Mouse (Mus musculus) layer of hippocampus, adult 8-10 months (tissue): ENCODE measurements around the gene Olfr330. TPM values are rescaled to one million over a fixed set of nuclear protein-coding genes. Genes with fewer than 3 reads are reported as not detected.
A peak's percentile ranks its signal among the peaks of the same experiment; 100 is the strongest.
"Not testable (repeated sequence)": the region's sequence is repeated elsewhere in the genome, so short reads cannot be mapped to it uniquely, and the experiment has no call there.

Experiments used
- DNase-seq, 2 experiments: peaks; one replicate each; pipeline ENCODE4 v3.0.0; 2022; ENCODE audit warnings: low spot score in 2 of 2
- total RNA-seq, 4 experiments: library from RNA; stranded (reverse); gene quantifications; 2 replicates each; pipeline ENCODE4 v1.2.4; 2022

Gene Olfr330
- not detected for total RNA-seq

DNA sequence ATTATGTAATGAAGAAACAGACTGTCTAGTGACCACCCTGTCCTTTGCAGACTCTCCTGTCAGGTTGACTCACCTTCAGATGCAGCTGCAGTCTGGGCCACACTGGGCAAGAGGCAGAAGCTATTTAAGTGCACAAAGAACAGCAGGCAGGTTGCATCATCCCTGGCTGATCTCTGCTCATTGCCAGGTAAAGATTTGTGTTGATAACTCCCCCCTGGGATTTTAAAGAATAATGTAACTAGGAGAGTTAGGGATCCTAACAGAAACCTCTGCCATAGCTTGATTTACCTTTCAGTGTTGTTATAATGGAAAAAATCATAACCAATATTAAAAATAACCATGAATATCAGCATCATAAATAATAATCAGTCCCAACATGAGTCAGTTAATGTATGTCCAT lies at the start of gene Olfr330:
TSS of gene Olfr330 (minus strand) at position 101 of the 400 bp plus-strand sequence.
- not testable (repeated sequence) for DNase-seq

- peak; percentile 15 to 37 for DNase-seq
Observed at GRCm38 (mm10) chr11:58578636-58579035, 44.0 kb upstream of the Olfr330 start.

DNA sequence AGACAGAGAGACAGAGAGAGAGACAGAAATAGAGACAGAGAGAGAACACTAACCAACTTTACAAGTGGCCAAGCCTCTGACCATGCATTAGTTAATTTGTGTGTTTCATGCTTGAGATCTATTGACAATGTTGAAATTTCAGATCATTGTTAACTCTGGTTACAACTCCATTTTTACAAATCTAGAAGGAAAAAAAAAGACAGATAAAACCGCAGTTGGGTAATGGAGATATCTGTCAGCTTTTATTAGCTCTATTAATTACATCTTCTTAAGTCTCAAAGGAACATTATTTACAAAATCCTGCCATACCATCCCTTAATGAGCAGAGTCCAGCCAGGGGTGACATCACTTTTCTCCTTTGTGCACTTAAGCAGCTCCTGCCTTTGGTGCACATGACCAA lies 42.8 kb upstream of the Olfr330 start, which contains the start of gene Olfr325:
TSS of gene Olfr325 (plus strand) at position 301 of the 400 bp plus-strand sequence.
- DNase-seq, result no peak

- no peak for DNase-seq
Observed at GRCm38 (mm10) chr11:58570405-58570804, 35.8 kb upstream of the Olfr330 start, which contains the start of gene Olfr224. Gene Olfr224, minus strand, starts transcription at chr11:58570553.

- no peak for DNase-seq
Observed at GRCm38 (mm10) chr11:58555536-58555935, 20.9 kb upstream of the Olfr330 start, which contains the start of gene Olfr328. Gene Olfr328, minus strand, starts transcription at chr11:58555636.

DNA sequence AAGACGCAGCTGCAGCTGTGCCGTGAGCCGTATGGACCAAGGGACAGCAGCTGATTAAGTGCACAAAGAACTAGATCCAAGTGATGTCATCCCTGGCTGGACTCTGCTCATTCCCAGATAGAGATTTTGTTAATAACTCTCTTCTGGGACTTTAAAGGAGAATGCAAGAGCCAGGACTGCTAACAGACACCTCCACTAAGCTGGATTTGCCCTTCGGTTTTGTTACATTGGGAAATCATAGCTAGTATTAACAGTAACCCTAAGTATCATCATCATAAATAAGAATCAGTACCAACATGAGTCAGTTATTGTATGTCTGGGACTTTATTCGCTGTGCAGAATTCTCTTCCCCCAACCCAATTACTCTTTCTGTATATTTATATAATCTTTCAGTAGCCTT lies 11.7 kb upstream of the Olfr330 start, which contains the start of gene Olfr329-ps:
TSS of gene Olfr329-ps (minus strand) at position 101 of the 400 bp plus-strand sequence.
- DNase-seq, result no peak

DNA sequence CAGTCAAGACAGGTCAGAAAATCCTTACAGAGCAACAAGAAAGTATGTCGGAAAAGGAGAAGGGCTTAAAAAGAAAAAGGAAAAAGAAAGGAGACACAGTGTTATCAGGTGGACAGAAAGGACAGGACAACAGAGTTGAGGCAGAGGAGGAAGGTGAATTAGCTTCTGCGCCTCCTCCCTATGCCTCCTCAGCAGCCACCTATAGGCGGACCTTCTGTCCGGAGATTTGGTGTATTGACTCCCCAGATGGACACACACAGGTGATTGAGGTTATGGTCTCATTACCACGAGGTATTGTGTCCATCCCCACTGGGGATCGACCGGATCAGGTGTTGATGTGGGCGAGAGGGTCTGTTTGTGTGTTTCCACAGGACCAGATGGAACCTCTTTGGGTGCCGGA lies 14.9 kb downstream of the Olfr330 start:
- peak; percentile 12 to 30 for DNase-seq

- DNase-seq, result peak; percentile 69 to 77
Observed at GRCm38 (mm10) chr11:58518916-58519315, 15.7 kb downstream of the Olfr330 start.

DNA sequence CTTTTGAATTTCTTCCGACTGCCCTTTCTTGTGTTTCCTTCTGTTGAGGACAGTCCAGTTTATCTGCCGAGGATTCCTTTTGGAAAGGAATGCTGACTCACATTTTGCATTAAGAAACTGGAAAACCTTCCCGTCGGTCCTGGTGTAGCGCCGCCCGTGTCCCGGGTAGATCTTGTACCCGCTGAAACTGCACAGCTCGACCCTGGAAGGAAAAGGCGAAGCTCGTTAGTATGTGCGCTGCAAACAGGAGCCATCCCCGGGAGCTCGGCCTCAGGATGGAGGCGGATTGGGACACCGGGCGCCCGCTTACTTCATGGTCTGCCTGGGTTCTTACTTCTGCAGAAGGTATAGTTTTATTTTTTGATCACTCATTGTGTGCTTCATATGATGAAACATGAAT lies 25.6 kb downstream of the Olfr330 start:
- not testable (repeated sequence) for DNase-seq

- not testable (repeated sequence) for DNase-seq
Observed at GRCm38 (mm10) chr11:58502472-58502871, 32.2 kb downstream of the Olfr330 start, which contains the start of gene Olfr331. Gene Olfr331, minus strand, starts transcription at chr11:58502572.

- DNase-seq, result no peak
Observed at GRCm38 (mm10) chr11:58499290-58499689, 35.3 kb downstream of the Olfr330 start.

- DNase-seq, result no peak
Observed at GRCm38 (mm10) chr11:58498761-58499160, 35.9 kb downstream of the Olfr330 start.

DNA sequence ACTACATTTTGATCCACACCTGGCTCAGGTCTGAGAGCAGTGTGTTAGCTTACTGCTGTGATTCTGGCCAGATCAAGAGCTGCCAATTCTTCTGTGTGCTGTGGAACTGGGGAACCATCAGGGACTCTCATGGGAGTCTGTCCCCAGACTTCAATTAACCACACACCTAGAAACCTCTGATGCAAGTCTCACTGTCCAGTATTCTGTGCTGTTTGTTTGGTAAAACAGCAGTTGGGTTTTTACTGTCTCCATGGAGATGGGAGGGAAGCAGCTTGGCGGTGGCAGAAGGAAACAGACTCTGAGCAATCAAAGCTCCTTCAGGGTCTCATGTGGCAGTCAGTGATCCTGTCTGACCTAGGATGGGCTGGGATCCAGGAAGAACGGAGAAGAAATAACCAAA lies 42.2 kb downstream of the Olfr330 start, which contains the start of gene Olfr332:
TSS of gene Olfr332 (minus strand) at position 101 of the 400 bp plus-strand sequence.
- no peak for DNase-seq

Other genes starting within 250 kb of the Olfr330 start
- 10 to 100 TPM; 28.5 to 36.1 (median 32.3) TPM for gene Zfp692, start 227.8 kb downstream of the Olfr330 start, total RNA-seq
- 10 to 100 TPM; 39.8 to 56.6 (median 45.4) TPM for gene Zfp672, start 204.5 kb downstream of the Olfr330 start, total RNA-seq
- 10 to 100 TPM; 37.3 to 57.0 (median 44.8) TPM for gene Sh3bp5l, start 204.1 kb downstream of the Olfr330 start, total RNA-seq
- gene Lypd8, start 155.8 kb downstream of the Olfr330 start, total RNA-seq, result under 1 TPM in 1 of 4 experiments, not detected in 3; 0.29 TPM
- not detected for gene 1810065E05Rik, start 113.7 kb downstream of the Olfr330 start, total RNA-seq
- gene Gm12253, start 102.3 kb downstream of the Olfr330 start, total RNA-seq, result not detected
- gene Lypd9, start 81.9 kb downstream of the Olfr330 start, total RNA-seq, result not detected
- not detected for gene Olfr30, start 72.6 kb downstream of the Olfr330 start, total RNA-seq
- not detected for gene Olfr332, start 42.3 kb downstream of the Olfr330 start, total RNA-seq
- gene Olfr331, start 32.3 kb downstream of the Olfr330 start, total RNA-seq, result not detected
- gene Olfr329-ps, start 11.6 kb upstream of the Olfr330 start, total RNA-seq, result not detected
- under 1 TPM; 0.11 to 0.35 (median 0.23) TPM for gene Olfr328, start 20.8 kb upstream of the Olfr330 start, total RNA-seq
- gene Olfr224, start 35.7 kb upstream of the Olfr330 start, total RNA-seq, result not detected
- not detected for gene Olfr325, start 42.9 kb upstream of the Olfr330 start, total RNA-seq
- not detected for gene Olfr324, start 60.3 kb upstream of the Olfr330 start, total RNA-seq
- not detected for gene 2210407C18Rik, start 81.2 kb upstream of the Olfr330 start, total RNA-seq
- gene Olfr323, start 95.7 kb upstream of the Olfr330 start, total RNA-seq, result not detected
- gene Trim58, start 105.6 kb upstream of the Olfr330 start, total RNA-seq, result under 1 TPM in 2 of 4 experiments, not detected in 2; 0.14 to 0.19 TPM
- gene Olfr322, start 123.9 kb upstream of the Olfr330 start, total RNA-seq, result not detected
- gene Olfr320, start 146.3 kb upstream of the Olfr330 start, total RNA-seq, result not detected
- under 1 TPM in 1 of 4 experiments, not detected in 3; 0.43 TPM for gene Olfr319, start 164.3 kb upstream of the Olfr330 start, total RNA-seq
- gene Olfr318, start 189.2 kb upstream of the Olfr330 start, total RNA-seq, result under 1 TPM in 2 of 4 experiments, not detected in 2; 0.09 to 0.16 TPM
- gene Olfr317, start 204.4 kb upstream of the Olfr330 start, total RNA-seq, result under 1 TPM in 3 of 4 experiments, not detected in 1; 0.19 to 0.76 (median 0.43) TPM
- gene Olfr316, start 217.9 kb upstream of the Olfr330 start, total RNA-seq, result 1 to 10 TPM in 2 of 4 experiments, under 1 TPM in 2; 0.59 to 1.8 (median 1.2) TPM
- not detected for gene Olfr315, start 238.4 kb upstream of the Olfr330 start, total RNA-seq
- gene Olfr314, start 248.1 kb upstream of the Olfr330 start, total RNA-seq, result not detected